Mouse (Mus musculus) heart, embryonic 16.5 days (tissue): ENCODE data around the gene Olfr764-ps1. TPM values are rescaled to one million over a fixed set of nuclear protein-coding genes. Genes with fewer than 3 reads are reported as not detected.
A peak's percentile ranks its signal among the peaks of the same experiment; 100 is the strongest.
"Not testable (repeated sequence)": the region's sequence is repeated elsewhere in the genome, so short reads cannot be mapped to it uniquely, and the experiment has no call there.

Experiments
- ATAC-seq: fragments of 200-750 bp; cut with Nextera tagmentation; replicated peaks from 2 replicates; pipeline ENCODE4 v1.8.0; 2017; ENCODE audit warnings: moderate number of reproducible peaks; ENCODE audit not compliant: insufficient read depth, low FRiP score; ENCODE audit errors: extremely low read depth
- H3K27ac ChIP-seq: fragments of 300-500 bp; sonication (generic); 2 replicates; pipeline ENCODE4 v1.5.1; 2014; ENCODE audit warnings: mild to moderate bottlenecking, low read length, control low read depth, moderate library complexity
- H3K27me3 ChIP-seq: fragments of 300-500 bp; sonication (generic); 2 replicates; pipeline ENCODE4 v1.6.1; 2014; ENCODE audit warnings: low read length, mixed read lengths; ENCODE audit not compliant: control insufficient read depth, insufficient read depth
- H3K36me3 ChIP-seq: fragments of 300-500 bp; sonication (generic); 2 replicates; pipeline ENCODE4 v1.6.1; 2014; ENCODE audit not compliant: control insufficient read depth, insufficient read depth
- H3K4me1 ChIP-seq: fragments of 300-500 bp; sonication (generic); 2 replicates; pipeline ENCODE4 v1.6.1; 2014; ENCODE audit warnings: low read length, mixed read lengths; ENCODE audit not compliant: control insufficient read depth, insufficient read depth
- H3K4me2 ChIP-seq: fragments of 300-500 bp; sonication (generic); 2 replicates; pipeline ENCODE4 v1.6.1; 2014; ENCODE audit warnings: low read depth, mild to moderate bottlenecking, control low read depth, low read length
- H3K4me3 ChIP-seq: fragments of 300-500 bp; sonication (generic); 2 replicates; pipeline ENCODE4 v1.5.1; 2014; ENCODE audit warnings: mild to moderate bottlenecking, control low read depth, low read length
- H3K9ac ChIP-seq: fragments of 300-500 bp; sonication (generic); 2 replicates; pipeline ENCODE4 v1.6.1; 2014; ENCODE audit warnings: low read length, control low read depth
- H3K9me3 ChIP-seq: fragments of 300-500 bp; sonication (generic); replicated peaks from 2 replicates; pipeline ENCODE4 v1.6.1; 2016; ENCODE audit warnings: low read length; ENCODE audit not compliant: control insufficient read depth
- WGBS: fragments of 180-500 bp; shearing (Covaris S2); extraction: QIAGEN DNeasy Blood & Tissue Kit; methylation state at CpG from one replicate; pipeline ENCODE4 v1.1.7; 2014; 5-methylcytosine and 5-hydroxymethylcytosine counted together
- polyA plus RNA-seq: library from polyadenylated mRNA; unstranded; fragments of >200 nt; fragmentation: Nextera tagmentation; extraction: Ambion mirVana; gene quantifications from 2 replicates; pipeline ENCODE4 v1.2.1, GENCODE M21; 2015

Gene Olfr764-ps1
- not detected in 2 replicates for polyA plus RNA-seq

GRCm38 (mm10) chr10:129039796-129040195 lies at the start of gene Olfr764-ps1:
Gene Olfr764-ps1, minus strand, starts transcription at chr10:129039896.
- Histone ChIP-seq H3K4me1 (no peaks in the 10 kb centered on the region), H3K9ac (no peak within 1 kb of the TSS), H3K27me3 (no peaks in the 10 kb centered on the region), H3K4me3 (no peak within 1 kb of the TSS), H3K27ac (no peak within 1 kb of the TSS), H3K9me3 (no peaks in the 10 kb centered on the region), H3K36me3 (no peaks in the 10 kb centered on the region), H3K4me2 (no peak within 1 kb of the TSS)
- 62% methylated on average over 3 of the region's 3 CpGs for WGBS
- ATAC-seq: no peak

DNA sequence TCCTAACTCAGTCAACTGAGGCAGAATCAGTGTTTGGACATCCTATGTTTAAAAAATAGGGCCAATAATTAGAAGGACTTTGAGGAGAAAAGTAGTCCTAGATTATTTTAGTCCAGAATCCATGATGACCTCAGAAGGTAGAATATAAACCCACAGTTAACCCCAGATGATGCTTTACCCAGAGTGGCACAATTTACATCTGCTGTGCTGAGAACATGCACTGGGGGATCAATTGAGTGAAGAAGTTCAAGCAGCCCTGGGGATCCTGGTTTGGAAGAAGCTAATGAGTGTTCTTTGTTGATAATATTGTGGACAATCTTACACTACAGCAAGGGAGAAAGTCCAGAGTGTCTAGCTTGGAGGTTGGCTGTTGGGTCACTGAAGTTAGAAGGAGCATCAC lies 43.1 kb upstream of the Olfr764-ps1 start, which contains the start of gene Olfr767:
Gene Olfr767, minus strand, starts transcription at position 101 of the 400 bp plus-strand sequence.
- H3K36me3 ChIP-seq, H3K9ac ChIP-seq, ATAC-seq: not testable (repeated sequence)

GRCm38 (mm10) chr10:129068877-129069276 lies 29.2 kb upstream of the Olfr764-ps1 start, which contains the start of gene Olfr766-ps1:
Gene Olfr766-ps1, minus strand, starts transcription at chr10:129068977.
- H3K4me1 ChIP-seq: no peaks in the 10 kb centered on the region
- no peak within 1 kb of the TSS for H3K27ac ChIP-seq
- H3K4me3 ChIP-seq: no peak within 1 kb of the TSS
- ATAC-seq: no peak
- H3K36me3 ChIP-seq: no peaks in the 10 kb centered on the region
- WGBS: 74% methylated on average over 2 of the region's 2 CpGs
- no peak within 1 kb of the TSS for H3K4me2 ChIP-seq
- H3K9me3 ChIP-seq: no peaks in the 10 kb centered on the region
- H3K9ac ChIP-seq: no peak within 1 kb of the TSS
- H3K27me3 ChIP-seq: no peaks in the 10 kb centered on the region

More for the DNA sequence above, 43.1 kb upstream of the Olfr764-ps1 start, which contains the start of gene Olfr767:
- not testable (repeated sequence) for H3K4me1 ChIP-seq, H3K9me3 ChIP-seq, H3K4me3 ChIP-seq, H3K27ac ChIP-seq, H3K27me3 ChIP-seq, H3K4me2 ChIP-seq

DNA sequence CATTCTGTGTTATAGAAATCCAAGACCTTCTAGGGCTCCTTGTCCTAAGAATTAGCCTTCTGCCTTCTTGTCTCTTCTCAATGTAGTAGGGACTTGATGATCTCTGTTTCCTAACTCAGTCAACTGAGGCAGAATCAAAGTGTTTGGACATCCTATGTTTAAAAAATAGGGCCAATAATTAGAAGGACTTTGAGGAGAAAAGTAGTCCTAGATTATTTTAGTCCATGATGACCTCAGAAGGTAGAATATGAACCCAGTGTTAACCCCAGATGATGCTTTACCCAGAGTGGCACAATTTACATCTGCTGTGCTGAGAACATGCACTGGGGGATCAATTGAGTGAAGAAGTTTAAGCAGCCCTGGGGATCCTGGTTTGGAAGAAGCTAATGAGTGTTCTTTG lies 10.2 kb upstream of the Olfr764-ps1 start, which contains the start of gene Olfr765:
Gene Olfr765, minus strand, starts transcription at position 101 of the 400 bp plus-strand sequence.
- H3K36me3 ChIP-seq, H3K4me1 ChIP-seq, H3K9me3 ChIP-seq, H3K4me3 ChIP-seq, H3K27me3 ChIP-seq, H3K27ac ChIP-seq, ATAC-seq, H3K4me2 ChIP-seq, H3K9ac ChIP-seq: not testable (repeated sequence)

DNA sequence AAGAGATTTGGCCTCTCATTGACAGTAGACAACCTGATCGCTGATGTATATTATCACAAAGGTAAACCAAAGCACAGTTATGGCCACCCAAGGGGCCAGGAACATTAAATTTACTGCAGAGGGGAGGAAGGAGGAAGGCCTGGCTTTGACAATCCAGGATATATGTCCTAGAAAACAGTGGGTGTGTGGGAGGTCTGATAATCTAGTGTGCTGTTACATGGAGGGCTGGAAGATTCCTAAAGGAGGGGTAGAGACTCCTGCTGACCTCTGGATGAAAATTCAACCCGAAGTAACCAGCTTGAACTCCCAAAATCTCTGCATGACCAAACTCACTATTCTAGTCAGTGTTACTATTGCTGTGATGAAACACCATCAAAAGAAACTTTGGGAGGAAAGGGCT lies 11.4 kb downstream of the Olfr764-ps1 start:
- Histone ChIP-seq H3K4me3 (no peak overlapping the region), H3K36me3 (no peaks in the 10 kb centered on the region), H3K4me1 (no peaks in the 10 kb centered on the region), H3K4me2 (no peak overlapping the region), H3K9me3 (no peaks in the 10 kb centered on the region), H3K27ac (no peak overlapping the region), H3K9ac (no peak overlapping the region), H3K27me3 (no peaks in the 10 kb centered on the region)
- WGBS: 69% methylated on average over 2 of the region's 2 CpGs
- no peak for ATAC-seq

- no peak for ATAC-seq
Measured at GRCm38 (mm10) chr10:129026018-129026662, 13.6 kb downstream of the Olfr764-ps1 start.

DNA sequence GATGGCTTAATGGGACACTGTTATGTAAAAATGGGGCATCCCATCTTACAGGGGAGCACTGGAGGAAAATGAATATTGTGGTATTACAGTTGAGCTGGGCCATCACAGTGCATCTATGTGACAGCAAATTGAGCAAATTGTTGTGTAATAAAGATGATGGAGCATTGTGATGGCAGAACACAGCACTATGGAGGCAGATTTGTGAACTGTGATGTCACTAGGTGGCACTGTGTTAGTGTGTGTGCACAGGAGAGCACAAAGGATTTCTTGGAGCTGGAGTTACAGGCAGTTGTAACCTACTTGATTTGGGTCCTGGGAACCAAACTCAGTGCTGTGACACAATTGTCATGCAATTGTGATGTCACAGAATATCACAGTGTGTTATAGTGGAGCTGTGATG lies 16.4 kb downstream of the Olfr764-ps1 start:
- Histone ChIP-seq H3K27me3 (no peaks in the 10 kb centered on the region), H3K4me3 (no peak overlapping the region), H3K9me3 (no peaks in the 10 kb centered on the region), H3K27ac (no peak overlapping the region), H3K4me1 (no peaks in the 10 kb centered on the region), H3K36me3 (no peaks in the 10 kb centered on the region), H3K4me2 (no peak overlapping the region), H3K9ac (no peak overlapping the region)
- no peak for ATAC-seq

More at GRCm38 (mm10) chr10:129026018-129026662, 13.6 kb downstream of the Olfr764-ps1 start:
- Histone ChIP-seq H3K9ac (no peak overlapping the region), H3K36me3 (no peaks in the 10 kb centered on the region), H3K4me2 (no peak overlapping the region), H3K27ac (no peak overlapping the region), H3K4me1 (no peaks in the 10 kb centered on the region), H3K4me3 (no peak overlapping the region), H3K9me3 (no peaks in the 10 kb centered on the region), H3K27me3 (no peaks in the 10 kb centered on the region)
- 61% methylated on average over 3 of the region's 3 CpGs for WGBS

DNA sequence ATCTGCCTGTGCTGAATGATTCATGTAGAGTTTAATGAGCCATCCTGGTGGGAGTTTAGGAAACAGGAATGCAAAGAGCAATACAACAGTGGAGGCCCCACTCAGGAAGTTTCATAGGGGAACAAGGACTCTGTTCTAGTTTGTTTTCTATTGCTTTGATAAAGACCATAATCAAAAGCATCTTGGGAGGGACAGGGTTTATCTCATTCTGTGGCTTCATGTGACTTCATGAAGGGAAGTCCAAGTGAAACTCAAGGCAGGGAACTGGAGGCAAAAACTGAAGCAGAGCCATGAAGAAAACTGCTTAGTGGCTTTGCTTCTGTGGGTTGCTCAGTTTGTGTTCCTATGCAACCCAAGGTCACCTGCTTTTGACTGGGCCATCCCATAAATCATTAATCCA lies 25.2 kb downstream of the Olfr764-ps1 start:
- H3K4me2 ChIP-seq: no peak overlapping the region
- no peak for ATAC-seq
- H3K4me3 ChIP-seq: no peak overlapping the region
- no peaks in the 10 kb centered on the region for H3K36me3 ChIP-seq
- H3K27me3 ChIP-seq: no peaks in the 10 kb centered on the region
- no peak overlapping the region for H3K9ac ChIP-seq
- no peaks in the 10 kb centered on the region for H3K4me1 ChIP-seq
- no peaks in the 10 kb centered on the region for H3K9me3 ChIP-seq
- H3K27ac ChIP-seq: no peak overlapping the region

GRCm38 (mm10) chr10:129011511-129011910 lies 28.2 kb downstream of the Olfr764-ps1 start:
- not testable (repeated sequence) for H3K27ac ChIP-seq, H3K4me3 ChIP-seq, H3K9me3 ChIP-seq, H3K4me1 ChIP-seq, H3K9ac ChIP-seq, H3K27me3 ChIP-seq, H3K4me2 ChIP-seq, H3K36me3 ChIP-seq
- WGBS: 45% methylated on average over 2 of the region's 5 CpGs
- ATAC-seq: peak; percentile 63
